Mouse (Mus musculus) gonadal fat pad, adult 2 months (tissue): Measurements from ENCODE around the gene Med18. TPM values are rescaled to one million over a fixed set of nuclear protein-coding genes. Genes with fewer than 3 reads are reported as not detected.
"Not testable (repeated sequence)": the region's sequence is repeated elsewhere in the genome, so short reads cannot be mapped to it uniquely, and the experiment has no call there.

Experiments
- DNase-seq: peaks from one replicate; pipeline ENCODE4 v3.0.0-alpha.2; 2012; ENCODE audit warnings: low read depth
- polyA plus RNA-seq: library from polyadenylated mRNA; depleted of rRNA; stranded (reverse); fragments of >200 nt; gene quantifications from 2 replicates; pipeline ENCODE4 v1.2.3, GENCODE M21; 2012

Med18 gene
- polyA plus RNA-seq, 1 experiment, result 4.5 TPM

DNA sequence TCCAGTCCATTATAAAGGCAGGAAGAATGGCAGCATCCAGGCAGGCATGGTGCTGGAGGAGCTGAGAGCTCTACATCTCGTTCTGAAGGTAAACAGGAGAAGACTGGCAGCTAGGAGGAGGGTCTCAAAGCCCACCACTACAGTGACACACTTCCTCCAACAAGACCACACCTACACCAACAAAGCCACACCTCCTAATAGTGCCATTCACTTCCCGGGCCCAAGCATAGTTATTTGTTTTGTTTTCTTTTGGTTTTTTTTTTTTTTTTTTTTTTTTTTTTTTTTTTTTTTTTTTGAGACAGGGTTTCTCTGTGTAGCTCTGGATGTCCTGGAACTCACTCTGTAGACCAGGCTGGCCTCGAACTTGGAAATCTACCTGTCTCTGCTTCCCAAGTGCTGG lies 18.4 kb upstream of the Med18 start:
- DNase-seq, result not testable (repeated sequence)

DNA sequence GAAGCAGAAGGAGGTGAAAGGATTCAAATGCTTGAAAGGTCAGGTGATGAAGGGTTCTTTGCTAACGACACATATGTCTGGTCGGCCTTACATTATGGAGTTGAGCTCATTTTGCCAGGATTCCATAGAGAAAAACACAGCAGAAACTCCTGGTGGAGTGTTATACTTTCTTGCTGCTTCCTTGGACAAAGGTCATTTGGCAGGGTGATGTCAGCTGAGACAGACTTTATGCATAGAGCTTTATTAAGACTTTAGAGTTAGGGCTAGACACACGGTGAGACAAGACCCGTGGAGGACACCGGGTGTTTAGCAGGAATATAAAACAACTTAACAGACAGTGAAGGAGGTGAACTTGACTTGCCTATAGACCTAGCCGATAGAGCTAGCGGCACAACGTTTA lies 14.1 kb upstream of the Med18 start:
- DNase-seq, result no peak

DNA sequence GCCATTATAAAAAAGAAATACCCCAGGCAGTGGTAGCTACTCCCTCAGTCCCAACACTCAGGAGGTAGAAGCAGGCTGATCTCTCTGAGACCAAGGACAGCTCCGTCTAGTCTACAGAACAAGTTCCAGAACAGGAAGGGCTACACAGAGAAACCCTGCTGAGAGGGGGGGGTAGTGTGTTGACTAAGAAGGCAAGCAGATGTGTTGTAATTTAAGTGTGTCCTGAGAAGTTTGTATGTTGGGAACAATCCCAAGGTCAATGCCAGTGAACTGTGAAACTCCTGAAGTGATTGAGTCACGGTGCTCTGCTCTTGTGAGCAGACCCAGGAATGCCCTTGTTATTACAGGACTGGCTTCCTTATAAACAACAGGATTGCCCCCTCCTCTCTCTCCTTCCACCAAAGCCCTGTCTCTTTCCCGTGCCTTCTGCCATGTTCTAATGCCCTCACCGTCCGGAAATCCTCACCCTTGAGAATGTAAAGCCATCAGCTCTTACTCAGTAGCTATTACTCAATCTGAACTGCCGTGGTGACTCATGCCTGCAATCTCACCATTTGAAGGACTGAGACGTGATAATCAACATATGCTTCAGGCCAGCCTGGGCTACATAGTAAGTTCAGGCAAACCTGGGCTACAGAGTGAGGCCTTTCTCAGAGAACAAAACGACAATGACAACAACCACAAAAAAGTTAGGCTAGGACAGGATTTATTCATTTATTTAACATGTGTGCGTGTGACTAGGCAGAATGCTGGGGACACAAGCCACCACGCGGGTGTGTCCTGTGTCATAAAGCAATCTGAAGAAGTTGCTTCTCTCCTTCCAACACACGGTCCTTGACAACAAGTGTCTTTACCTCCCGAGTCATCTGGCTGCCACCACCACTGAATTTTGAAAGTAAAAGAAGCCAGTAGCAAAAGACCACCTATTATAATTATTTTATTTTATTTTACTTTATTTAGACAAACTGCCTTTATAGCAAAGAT lies 12.5 kb upstream of the Med18 start:
- DNase-seq, result no peak

DNA sequence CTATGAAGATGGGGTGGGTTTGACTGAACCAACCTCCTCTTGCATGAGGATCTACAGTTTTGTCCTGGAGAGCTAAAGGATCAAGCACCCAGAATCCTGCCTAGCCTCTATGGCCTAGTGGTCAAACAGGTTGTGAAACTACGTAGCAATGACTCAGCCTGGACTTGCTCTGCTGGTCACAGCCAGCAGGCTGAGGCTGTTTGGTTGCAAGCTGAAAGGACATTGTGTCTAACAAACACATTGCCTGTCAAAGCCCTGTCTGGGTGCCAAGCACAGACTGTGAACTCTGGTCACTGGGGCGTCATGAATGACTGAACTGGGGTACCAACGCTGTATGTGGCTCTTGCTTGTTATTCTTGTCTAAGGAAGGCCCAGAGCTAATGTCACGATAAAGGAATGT lies 10.9 kb upstream of the Med18 start:
- DNase-seq, result peak; percentile 67

DNA sequence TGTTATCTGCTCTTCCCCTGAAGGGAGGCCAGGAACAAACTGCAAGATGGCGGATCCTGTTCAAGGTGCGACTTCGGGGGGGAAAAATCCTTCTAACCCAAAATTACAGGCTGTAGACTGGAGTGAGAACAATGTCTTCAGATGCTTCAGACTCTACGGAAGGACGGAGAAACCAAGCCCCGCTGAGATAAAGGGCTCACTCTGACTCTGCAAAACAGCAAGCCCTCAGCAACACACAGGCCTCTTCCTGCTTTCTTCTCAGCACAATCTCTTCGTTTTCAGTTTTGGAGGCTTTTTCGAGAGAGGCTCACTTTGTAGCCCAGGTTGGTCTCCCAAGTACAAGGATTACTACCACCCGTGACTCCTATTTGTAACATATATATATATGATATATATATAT lies 9.7 kb upstream of the Med18 start:
- DNase-seq, result no peak

DNA sequence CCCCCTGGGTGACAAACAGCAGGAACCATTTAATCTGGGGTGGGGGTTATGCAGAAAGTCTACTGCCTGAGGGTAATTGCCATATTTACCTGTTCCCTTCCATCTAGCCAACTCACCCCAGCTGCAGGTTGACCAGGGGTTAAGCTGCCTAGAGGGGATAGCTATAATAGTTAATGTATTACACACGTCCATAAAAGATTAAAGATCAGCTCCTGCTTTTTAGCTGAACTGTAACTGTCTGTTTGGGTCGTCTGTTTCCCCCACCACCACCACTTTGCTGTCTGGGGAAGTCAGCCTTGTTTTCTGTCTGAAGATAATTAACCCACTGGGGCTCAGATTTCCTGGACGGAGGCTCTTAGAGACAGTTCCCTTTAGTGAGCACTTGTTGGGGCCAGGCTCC lies 6.2 kb upstream of the Med18 start:
- no peak for DNase-seq

DNA sequence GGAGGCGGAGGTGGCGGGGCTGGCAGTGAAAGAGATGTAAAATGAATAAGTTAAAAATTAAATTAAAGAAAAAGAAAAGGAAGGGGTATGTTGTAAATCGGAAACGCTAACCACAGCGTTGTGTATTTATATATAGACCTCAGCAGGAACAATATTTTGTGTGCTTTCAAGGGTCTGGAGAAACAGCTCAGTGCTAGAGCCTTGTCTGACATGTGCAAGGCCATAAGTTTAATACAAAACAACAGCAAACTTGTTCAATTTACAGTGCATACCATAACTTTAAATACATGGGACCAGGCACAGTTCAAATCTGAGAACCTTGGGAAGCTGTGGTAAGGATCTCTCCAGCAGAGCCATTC lies 513 bp upstream of the Med18 start:
- DNase-seq, result no peak

DNA sequence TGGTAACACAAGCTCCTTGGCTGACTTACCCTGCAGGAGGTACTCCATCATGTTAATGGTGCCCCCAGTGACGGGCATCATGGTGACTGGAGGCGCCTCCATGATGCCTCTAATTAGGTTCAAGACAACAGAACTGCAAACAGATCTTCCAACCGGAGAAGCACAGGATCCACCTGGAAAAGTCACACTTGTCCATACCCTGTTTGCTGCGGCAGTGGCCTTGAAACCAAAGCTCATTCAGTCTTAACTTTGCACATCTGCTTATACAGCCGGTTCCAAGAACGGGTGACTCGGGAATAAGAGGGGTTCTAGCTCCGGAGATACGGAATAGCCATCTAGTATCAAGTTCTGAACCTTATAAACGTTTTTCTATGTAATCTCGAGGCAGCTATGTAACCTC lies 885 bp downstream of the Med18 start:
- DNase-seq, result no peak

DNA sequence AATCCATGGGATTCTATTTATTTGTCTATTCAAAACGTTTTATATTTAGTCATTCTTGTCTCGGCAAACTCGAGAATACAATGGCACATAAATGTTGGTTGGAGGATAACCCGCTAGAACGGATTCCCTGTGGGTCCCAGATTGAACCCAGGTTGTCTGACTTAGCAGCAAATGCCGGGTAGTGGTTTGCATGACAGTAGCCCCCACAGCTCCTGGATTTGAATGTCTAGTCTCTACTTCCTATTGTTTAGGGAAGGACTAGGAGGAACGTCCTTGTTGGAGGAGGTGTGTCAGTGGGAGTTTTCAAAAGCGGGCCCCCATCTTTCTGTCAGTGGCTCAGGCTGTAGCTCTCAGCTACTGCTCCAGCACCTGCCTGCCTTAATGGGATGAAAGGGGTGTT lies 3.5 kb downstream of the Med18 start:
- no peak for DNase-seq

DNA sequence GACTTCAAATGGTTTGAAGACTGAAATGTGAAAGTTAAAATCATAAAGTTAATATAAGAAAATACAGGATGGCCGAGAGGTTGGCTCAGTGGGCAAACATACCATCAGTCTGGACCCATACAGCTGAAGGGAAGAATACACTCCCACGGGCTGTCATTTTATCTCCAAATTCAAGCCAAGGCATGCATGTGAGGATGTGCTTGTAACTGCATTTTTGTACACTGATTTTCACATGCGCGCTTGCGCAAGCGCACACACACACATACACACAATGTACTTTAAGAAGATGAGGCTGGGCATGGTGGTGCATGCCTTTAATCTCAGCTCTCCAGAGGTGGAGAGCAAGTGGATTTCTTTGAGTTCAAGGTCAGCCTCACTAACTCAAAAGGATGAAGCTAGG lies 8.2 kb downstream of the Med18 start:
- DNase-seq, result peak; percentile 95

DNA sequence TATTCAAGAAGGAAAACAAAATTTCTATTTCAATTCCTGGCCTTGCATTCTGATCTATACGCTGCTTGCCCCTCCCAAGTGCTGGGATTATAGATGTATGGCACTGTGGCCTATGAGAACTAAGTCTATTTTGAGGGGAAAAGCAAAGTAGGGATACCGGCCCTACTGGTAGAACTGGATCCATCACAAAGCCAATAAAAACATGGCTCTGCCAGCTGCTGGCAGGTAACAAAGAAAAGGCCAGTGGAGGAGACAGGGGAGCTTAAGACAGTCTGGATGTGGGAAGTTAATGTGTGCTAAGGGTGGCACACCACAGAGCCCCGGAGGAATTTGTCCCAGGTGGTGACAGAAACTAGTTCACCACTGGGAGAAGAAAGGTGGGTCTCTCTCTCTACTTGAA lies 8.6 kb downstream of the Med18 start:
- DNase-seq, result peak; percentile 99

DNA sequence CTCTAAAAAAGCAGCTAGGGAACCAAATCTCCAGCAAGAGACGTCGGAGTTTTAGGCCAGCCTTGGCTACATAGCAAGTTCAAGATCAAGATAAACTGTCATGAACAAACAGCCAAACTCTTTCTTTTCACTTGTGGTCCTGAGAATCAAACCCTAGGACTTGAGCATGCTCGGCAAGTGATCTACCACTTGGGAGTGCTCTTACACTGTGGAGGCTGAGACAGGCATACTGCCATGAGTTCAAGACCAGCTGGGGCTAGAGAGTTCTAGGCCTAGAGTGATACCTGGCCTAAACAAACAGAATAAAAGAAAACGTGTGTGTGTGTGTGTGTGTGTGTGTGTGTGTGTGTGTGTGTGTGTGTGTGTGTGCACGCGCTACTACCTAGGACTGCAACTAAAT lies 9.5 kb downstream of the Med18 start:
- no peak for DNase-seq

DNA sequence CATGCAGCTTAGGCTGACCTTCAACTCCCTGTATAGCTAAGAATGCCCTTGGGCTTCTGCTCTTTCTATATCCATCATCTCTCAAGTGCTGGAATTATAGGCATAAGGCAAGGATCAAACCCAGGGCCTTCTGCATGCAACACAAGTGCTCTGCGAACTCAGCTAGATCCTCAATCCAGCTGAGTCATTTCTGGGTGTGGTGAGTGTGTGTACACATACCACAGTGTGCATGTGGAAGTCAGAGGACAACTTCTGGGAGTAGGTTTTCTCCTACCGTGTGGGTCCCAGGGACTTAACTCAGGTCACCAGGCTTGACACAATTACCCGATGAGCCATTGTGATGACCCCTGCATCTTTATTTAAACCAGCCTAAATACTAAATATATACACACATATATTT lies 13.9 kb downstream of the Med18 start:
- no peak for DNase-seq

DNA sequence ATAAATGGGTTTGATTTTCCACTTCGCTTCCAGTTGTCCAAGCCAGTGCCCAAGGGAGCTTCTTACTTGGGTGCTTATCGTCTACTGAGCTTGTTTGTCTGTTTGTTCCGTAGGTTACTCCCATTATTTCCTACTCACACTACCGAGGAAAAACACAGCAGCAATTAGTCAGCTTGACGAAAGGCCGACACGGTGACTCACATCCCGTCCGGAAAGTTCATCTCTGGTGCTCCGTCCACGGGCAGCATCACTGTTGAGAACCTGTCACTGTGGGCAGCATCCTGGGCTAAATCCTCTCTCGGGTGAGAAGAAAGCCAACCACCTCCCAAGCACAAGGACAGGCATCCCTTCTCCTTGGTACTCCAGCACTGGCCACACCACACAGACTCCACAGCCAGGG lies 17.6 kb downstream of the Med18 start:
- no peak for DNase-seq

DNA sequence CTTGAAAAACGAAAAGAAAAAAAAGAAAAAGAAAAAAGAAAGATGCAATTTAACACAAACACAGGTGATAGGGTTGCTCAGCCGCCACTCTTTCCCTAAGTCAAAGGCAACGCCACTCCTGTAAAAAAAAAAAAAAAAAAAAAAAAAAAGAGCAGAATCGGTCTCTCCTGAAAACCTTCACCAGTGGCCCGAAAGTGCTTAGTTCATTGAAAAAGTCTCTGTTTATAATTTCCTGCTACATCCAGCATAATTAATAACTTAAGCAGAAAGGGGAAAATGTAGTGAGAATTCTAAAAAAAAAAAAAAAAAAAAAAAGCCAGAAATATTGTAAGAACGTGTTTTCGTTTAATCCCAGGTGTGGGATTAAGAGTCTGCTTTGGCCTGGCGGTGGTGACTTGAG lies 19.2 kb downstream of the Med18 start:
- no peak for DNase-seq

DNA sequence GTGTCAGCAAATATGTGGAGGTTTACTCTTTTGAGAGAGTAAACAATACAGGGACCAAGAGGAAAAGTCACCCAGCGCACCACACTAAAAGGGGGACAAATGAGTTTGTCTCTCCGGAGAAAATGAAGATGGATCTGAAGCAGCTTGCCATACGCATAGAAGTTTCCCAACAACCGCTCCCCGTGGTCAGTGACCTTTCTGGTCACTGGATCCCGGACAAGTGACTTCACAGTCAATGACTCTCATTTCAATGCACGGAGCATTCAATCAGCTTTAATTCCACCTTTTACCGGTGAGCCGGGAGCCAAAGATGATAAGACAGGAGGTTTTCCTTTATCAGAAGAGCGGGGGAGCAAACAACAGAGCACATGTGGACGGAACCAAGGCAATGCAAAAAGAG lies 25.9 kb downstream of the Med18 start:
- no peak for DNase-seq

DNA sequence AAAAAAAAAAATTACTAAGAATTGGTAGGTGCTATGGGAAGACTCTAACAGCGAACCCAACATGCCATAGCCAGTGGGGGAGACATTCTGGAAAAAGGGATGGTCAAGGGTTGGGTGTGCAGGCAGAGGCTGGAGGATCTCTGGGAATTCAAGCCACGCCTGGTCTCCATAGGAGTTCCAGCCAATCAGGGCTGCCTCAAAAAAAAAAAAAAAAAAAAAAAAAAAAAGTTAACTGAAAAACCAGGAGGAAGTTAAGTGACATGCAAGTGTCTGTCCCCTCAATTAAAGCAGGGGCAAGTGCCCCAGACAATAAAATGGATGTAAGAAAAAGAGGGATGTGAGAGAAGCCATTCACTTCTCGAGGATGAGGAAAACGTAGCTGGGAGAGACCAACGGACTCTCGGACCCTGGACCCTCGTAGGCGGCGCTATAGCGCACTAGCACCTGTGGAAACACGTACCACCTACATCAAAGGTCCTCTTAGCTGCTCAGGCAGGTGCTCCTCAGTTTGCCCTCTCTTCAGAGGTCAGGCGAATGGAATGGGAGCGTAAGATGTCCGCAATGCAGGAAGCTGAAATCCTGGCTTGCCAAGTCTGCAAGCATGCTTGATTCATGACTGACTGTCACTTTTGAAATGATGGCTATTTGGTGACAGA lies 30.9 kb downstream of the Med18 start:
- DNase-seq, result no peak

DNA sequence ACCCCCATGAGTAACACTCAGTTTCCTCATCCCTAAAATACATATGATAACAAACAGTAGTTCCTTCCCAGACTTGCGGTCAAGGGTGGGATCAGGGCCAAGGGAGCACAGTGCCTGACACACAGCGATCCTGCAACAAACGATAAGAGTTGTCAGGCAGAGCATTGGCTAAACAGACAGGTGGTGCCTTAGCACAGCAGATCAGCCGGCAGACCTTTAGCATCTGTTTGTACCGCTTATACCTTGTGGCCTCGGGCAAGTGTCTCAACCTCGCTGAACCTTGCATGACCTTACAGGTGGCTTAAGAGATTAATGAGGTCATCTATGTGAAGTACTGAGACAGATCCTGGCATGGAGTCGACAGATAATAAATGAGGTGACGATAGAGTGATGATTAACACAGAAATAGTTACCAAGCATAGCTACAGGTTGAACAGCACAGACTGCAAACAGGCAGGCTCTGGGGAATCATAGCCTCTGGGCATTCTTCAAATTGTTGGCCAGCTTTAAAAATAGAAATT lies 35.6 kb downstream of the Med18 start:
- peak; percentile 81 for DNase-seq

DNA sequence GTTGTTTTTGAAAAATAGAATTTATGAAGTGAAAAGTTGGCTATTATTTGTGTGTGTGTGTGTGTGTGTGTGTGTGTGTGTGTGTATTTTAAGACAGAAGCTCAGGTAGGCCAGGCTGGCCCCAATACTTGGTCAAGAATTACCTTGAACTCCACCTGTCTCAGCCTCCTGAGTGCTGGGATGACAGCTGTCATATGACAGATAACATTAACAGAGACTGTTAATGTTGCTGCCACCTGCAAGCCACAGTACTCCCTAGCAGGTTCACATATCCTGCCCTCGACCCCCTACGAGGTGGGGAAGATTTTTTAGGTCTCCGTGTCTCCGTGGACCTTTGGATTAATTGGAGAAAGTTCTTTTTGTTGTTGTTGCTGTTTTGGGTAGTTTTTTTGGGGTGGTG lies 36.2 kb downstream of the Med18 start:
- no peak for DNase-seq

DNA sequence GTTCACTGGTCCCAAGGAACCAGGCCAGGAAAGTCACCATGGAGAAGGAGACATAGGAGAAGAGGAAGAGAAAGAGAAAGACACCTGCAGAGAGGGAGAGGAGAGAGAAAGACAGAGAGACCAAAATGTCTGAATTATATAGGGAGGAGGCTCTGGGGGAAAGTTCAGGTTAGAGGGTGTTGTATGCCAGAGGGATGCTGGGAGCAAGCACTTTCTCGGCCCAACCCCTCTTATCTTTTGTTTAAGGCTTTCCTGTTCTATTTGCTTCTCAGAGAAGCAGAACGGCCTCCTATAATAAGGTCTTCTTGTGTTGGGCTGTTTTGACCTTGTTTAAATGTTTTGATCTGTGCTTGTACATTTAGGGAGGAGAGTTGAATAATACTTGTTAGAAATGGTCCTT lies 37.7 kb downstream of the Med18 start:
- DNase-seq, result no peak

DNA sequence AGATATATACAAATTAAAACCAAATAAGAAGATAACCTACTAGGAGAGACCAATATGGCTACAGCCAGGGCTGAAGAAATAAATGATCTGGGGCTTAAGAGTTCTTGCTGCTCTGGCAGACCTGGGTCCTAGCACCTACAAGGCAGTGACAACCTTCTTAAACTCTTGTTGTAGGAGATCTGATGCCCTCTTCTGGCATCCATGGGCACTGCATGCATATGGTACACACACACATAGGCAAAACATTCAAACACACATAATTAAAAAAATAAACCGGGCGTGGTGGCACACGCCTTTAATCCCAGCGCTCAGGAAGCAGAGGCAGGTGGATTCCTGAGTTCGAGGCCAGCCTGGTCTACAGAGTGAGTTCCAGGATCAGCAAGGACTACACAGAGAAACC lies 39.0 kb downstream of the Med18 start:
- DNase-seq, result no peak

DNA sequence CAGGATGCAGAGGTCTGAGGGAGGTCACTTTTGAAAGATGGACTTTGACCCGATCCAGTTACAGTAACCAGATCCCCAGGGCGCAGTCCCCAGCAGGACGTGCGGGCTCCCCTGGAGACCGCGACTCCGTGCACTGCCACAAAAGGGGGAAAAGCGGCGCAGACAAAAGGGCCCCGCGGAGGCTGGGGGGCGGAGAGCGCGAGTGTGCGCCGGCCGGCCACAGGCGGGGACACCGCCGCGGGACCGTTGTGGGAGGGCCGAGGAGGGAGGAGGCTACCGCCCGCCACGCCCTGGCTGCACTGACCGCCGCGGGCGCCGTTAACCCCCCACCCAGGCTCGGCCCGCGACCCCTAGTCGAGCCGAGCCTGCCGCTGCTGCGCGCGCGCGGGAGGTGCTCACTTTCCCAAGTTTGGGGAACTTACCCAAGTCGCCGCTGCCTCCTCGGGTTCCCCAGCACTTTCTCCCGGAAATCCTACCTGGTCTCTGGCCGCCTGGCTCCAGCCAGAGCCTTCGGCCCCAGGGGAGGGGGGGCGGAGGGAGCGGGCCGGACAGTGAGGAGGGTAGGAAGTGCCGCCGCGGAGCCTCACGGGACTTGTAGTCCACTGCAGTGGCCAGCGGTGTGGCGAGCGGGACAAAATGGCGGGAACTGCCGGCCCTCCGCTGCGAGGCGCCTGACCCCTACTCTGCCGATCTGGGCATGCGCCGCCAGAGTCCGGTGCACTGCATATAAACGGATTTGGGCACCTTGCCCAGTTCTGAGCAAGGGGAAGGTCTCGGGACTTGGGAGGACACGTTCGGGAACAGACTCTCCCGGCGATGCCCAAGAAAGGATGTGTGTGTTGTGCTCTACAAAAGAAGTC lies 41.6 kb downstream of the Med18 start, which contains the start of gene Phactr4:
Phactr4 (minus strand) TSS at position 567 of the 860 bp plus-strand sequence.
- no peak for DNase-seq
